Mouse (Mus musculus): Measurements from ENCODE around the gene Igfals.

The Igfals gene

GRCm38 (mm10) chr17:24861785-24862184 lies 4.0 kb upstream of the Igfals start:
- no peak for DNase-seq (ENCODE audit: low read depth, low spot score)

- no peak for DNase-seq (ENCODE audit: low read depth, low spot score)
Observed at GRCm38 (mm10) chr17:24867914-24868313, 2.1 kb downstream of the Igfals start.

GRCm38 (mm10) chr17:24873695-24874404 lies 8.1 kb downstream of the Igfals start:
- DNase-seq (ENCODE audit: low read depth, low spot score), result no peak

- DNase-seq (ENCODE audit: low read depth, low spot score), result no peak
Observed at GRCm38 (mm10) chr17:24874405-24874745, 8.6 kb downstream of the Igfals start.

- no peak for DNase-seq (ENCODE audit: low read depth, low spot score)
Observed at GRCm38 (mm10) chr17:24874989-24875388, 9.2 kb downstream of the Igfals start.

- DNase-seq (ENCODE audit: low read depth, low spot score), result peak; percentile 71
Observed at GRCm38 (mm10) chr17:24877336-24878116, 11.7 kb downstream of the Igfals start.

- peak; percentile 86 for DNase-seq (ENCODE audit: low read depth, low spot score)
Observed at GRCm38 (mm10) chr17:24878117-24878397, 12.3 kb downstream of the Igfals start.

GRCm38 (mm10) chr17:24878531-24878930 lies 12.7 kb downstream of the Igfals start:
- DNase-seq (ENCODE audit: low read depth, low spot score), result no peak

GRCm38 (mm10) chr17:24881738-24882440 lies 16.1 kb downstream of the Igfals start:
- no peak for DNase-seq (ENCODE audit: low read depth, low spot score)

GRCm38 (mm10) chr17:24884391-24884790 lies 18.6 kb downstream of the Igfals start:
- no peak for DNase-seq (ENCODE audit: low read depth, low spot score)

- DNase-seq (ENCODE audit: low read depth, low spot score), result no peak
Observed at GRCm38 (mm10) chr17:24885356-24886133, 19.7 kb downstream of the Igfals start.

GRCm38 (mm10) chr17:24886134-24886931 lies 20.5 kb downstream of the Igfals start, which contains the start of the genes Nubp2 and Spsb3:
TSS of gene Nubp2 (minus strand) at chr17:24886349.
TSS of gene Spsb3 (plus strand) at chr17:24886643.
- peak; percentile 100 for DNase-seq (ENCODE audit: low read depth, low spot score)

- no peak for DNase-seq (ENCODE audit: low read depth, low spot score)
Observed at GRCm38 (mm10) chr17:24886932-24887271, 21.1 kb downstream of the Igfals start.

- DNase-seq (ENCODE audit: low read depth, low spot score), result no peak
Observed at GRCm38 (mm10) chr17:24887291-24888080, 21.7 kb downstream of the Igfals start.

GRCm38 (mm10) chr17:24888862-24889261 lies 23.1 kb downstream of the Igfals start:
- no peak for DNase-seq (ENCODE audit: low read depth, low spot score)

- no peak for DNase-seq (ENCODE audit: low read depth, low spot score)
Observed at GRCm38 (mm10) chr17:24890151-24891092, 24.6 kb downstream of the Igfals start.

GRCm38 (mm10) chr17:24891321-24891720 lies 25.5 kb downstream of the Igfals start:
- DNase-seq (ENCODE audit: low read depth, low spot score), result no peak

GRCm38 (mm10) chr17:24892785-24893184 lies 27.0 kb downstream of the Igfals start:
- no peak for DNase-seq (ENCODE audit: low read depth, low spot score)

- no peak for DNase-seq (ENCODE audit: low read depth, low spot score)
Observed at GRCm38 (mm10) chr17:24893276-24893675, 27.5 kb downstream of the Igfals start.

Data from skeletal muscle tissue, adult 2 months (tissue).